Mouse (Mus musculus) embryonic fibroblast, embryonic 13.5 days (primary cell): Measurements from ENCODE around the gene Alg3. TPM values are rescaled to one million over a fixed set of nuclear protein-coding genes. Genes with fewer than 3 reads are reported as not detected.

Source experiments
- H3K27ac ChIP-seq: 2 replicates; pipeline ENCODE4 v1.5.1; 2012; ENCODE audit warnings: low read length, control low read depth, inconsistent platforms; ENCODE audit not compliant: insufficient read depth
- H3K4me1 ChIP-seq: 2 replicates; pipeline ENCODE4 v1.6.1; 2011; ENCODE audit warnings: low read length; ENCODE audit not compliant: control insufficient read depth, insufficient read depth
- H3K4me3 ChIP-seq: 2 replicates; pipeline ENCODE4 v1.5.1; 2011; ENCODE audit warnings: mild to moderate bottlenecking, control low read depth, low read length; ENCODE audit not compliant: insufficient read depth
- CTCF ChIP-seq: IDR thresholded peaks from 2 replicates; pipeline ENCODE4 v1.5.1; 2011; ENCODE audit warnings: mild to moderate bottlenecking, control low read depth, low read length, moderate library complexity, borderline replicate concordance; ENCODE audit not compliant: insufficient read depth
- POLR2A ChIP-seq: IDR thresholded peaks from 2 replicates; pipeline ENCODE4 v1.6.1; 2011; ENCODE audit warnings: low read depth, mild to moderate bottlenecking, control low read depth, low read length, moderate library complexity
- polyA plus RNA-seq: library from polyadenylated mRNA; stranded (reverse); fragments of >200 nt; gene quantifications from 2 replicates; pipeline ENCODE4 v1.2.4, GENCODE M21; 2011; ENCODE audit warnings: low read depth; ENCODE audit not compliant: missing spikeins, insufficient read length

Gene Alg3
- polyA plus RNA-seq, 1 experiment = 31.4 TPM

- Histone ChIP-seq H3K4me1 (peaks cover 4% of the 10 kb centered on the region; the same call in 1 of the 2 replicates), H3K27ac (no peak within 1 kb of the TSS), H3K4me3 (peak within 1 kb of the TSS; percentile 32)
- no peak for TF ChIP-seq CTCF
- TF ChIP-seq POLR2A = no peak
Measured at GRCm38 (mm10) chr16:20589366-20589938, 22.1 kb downstream of the Alg3 start, which contains the start of gene Vwa5b2. TSS of gene Vwa5b2 (plus strand) at chr16:20589471.

GRCm38 (mm10) chr16:20565075-20565474, 46.5 kb downstream of the Alg3 start:
- H3K27ac ChIP-seq = no peak overlapping the region
- TF ChIP-seq POLR2A (0 out of 2 replicates have a peak, but pooled peaks have one; percentile 9), CTCF (no peak)
- H3K4me3 ChIP-seq = no peak overlapping the region
- no peaks in the 10 kb centered on the region for H3K4me1 ChIP-seq

- no peak overlapping the region for H3K27ac ChIP-seq
- no peak for TF ChIP-seq POLR2A
- TF ChIP-seq CTCF = no peak
- H3K4me3 ChIP-seq = no peak overlapping the region
- H3K4me1 ChIP-seq = no peaks in the 10 kb centered on the region
Measured at GRCm38 (mm10) chr16:20557381-20557780, 54.2 kb downstream of the Alg3 start.

Other genes starting within 250 kb of the Alg3 start
- gene Abcc5, start 185.3 kb downstream of the Alg3 start, polyA plus RNA-seq = 74.8 and 76.8 TPM in 2 replicates
- gene Eif2b5, start 112.9 kb downstream of the Alg3 start, polyA plus RNA-seq = 53.8 and 61.5 TPM in 2 replicates
- 51.4 and 57.3 TPM in 2 replicates for gene Dvl3, start 94.8 kb downstream of the Alg3 start, polyA plus RNA-seq
- gene Ap2m1, start 76.3 kb downstream of the Alg3 start, polyA plus RNA-seq = 448 and 450 TPM in 2 replicates
- 50.9 and 53.2 TPM in 2 replicates for gene Abcf3, start 63.2 kb downstream of the Alg3 start, polyA plus RNA-seq
- gene Vwa5b2, start 22.3 kb downstream of the Alg3 start, polyA plus RNA-seq = not detected in 2 replicates
- 14.3 and 15.2 TPM in 2 replicates for gene Eef1akmt4, start 142 bp downstream of the Alg3 start, polyA plus RNA-seq
- 2.6 TPM in 1 of 2 replicates, not detected in the other for gene Gm49333, start 125 bp downstream of the Alg3 start, polyA plus RNA-seq
- gene Camk2n2, start 9.6 kb upstream of the Alg3 start, polyA plus RNA-seq = 8.9 and 9.7 TPM in 2 replicates
- gene Ece2, start 18.1 kb upstream of the Alg3 start, polyA plus RNA-seq = 11.4 and 17.2 TPM in 2 replicates
- 211 and 217 TPM in 2 replicates for gene Psmd2, start 39.9 kb upstream of the Alg3 start, polyA plus RNA-seq
- 337 and 421 TPM in 2 replicates for gene Eif4g1, start 56.6 kb upstream of the Alg3 start, polyA plus RNA-seq
- 7.7 and 9.9 TPM in 2 replicates for gene Fam131a, start 81.5 kb upstream of the Alg3 start, polyA plus RNA-seq
- 36.5 and 38.8 TPM in 2 replicates for gene Polr2h, start 105.9 kb upstream of the Alg3 start, polyA plus RNA-seq
- gene Clcn2, start 106.0 kb upstream of the Alg3 start, polyA plus RNA-seq = 7.0 and 7.9 TPM in 2 replicates
- gene Chrd, start 121.4 kb upstream of the Alg3 start, polyA plus RNA-seq = 3.8 and 7.3 TPM in 2 replicates
- 0.57 and 0.98 TPM in 2 replicates for gene Thpo, start 122.8 kb upstream of the Alg3 start, polyA plus RNA-seq